Mouse (Mus musculus) layer of hippocampus, adult 9-11 months (tissue): ENCODE results near the gene S100a16.

ENCODE experiments used
- DNase-seq: peaks from one replicate; pipeline ENCODE4 v3.0.0; 2022

Gene S100a16

DNA sequence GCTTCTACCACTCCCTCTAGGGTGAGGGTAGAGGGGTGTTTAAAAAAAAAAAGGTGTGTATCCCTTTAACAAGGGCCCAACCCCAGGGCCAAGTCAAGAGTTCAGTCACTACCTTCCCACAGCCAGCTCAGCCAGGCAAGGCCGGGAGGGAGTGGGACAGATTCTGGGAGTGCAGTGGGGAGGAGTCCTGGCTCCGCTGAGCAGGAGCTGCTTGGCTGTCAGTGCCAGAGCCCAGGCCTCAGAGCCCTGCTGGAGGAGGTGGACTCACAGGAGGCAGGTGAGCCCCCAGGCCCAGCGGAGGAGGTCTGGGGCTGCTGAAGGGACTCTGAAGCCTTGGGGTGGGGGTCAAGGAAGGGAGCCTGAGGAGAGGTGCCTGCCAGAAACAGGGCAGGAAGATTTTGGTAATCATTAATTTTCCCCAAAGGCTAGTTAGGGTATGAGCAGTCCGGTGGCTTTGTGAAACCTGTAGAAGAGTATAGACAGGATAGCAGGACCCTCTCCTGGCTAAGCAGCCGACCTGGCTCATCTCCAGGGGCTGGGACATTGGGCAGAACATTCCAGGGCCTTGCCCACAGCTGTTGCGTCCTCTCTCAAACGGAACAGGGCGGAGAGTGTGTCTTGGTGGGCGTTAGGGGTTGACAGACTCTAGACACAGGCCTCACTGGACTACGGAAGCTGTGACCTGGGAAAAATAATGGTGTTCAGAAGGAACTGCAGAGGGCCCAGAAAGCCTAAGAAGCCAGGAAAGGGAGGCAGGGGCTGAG, at the start of gene S100a16:
Gene S100a16, plus strand, starts transcription at position 114 of the 764 bp plus-strand sequence.
- peak; percentile 56 for DNase-seq

DNA sequence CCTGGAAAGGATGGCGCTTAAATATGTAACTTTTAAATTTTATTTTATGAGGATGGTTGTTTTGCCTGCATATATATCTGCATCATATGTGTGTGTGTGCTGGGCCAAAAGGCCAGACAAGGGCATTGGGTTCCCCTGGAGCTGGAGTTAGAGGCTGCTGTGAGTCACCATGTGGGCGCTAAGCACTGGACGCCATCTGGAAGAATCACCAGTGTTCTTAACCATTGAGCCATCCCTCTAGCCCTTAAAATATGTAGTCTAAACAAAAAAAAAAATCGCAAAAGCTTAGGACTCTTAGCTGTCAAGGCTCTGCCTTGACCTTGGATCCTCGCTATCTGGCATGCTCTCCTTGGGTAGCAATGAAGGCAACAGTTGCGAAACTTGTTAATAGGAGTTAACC, 48.5 kb upstream of the S100a16 start:
- no peak for DNase-seq

DNA sequence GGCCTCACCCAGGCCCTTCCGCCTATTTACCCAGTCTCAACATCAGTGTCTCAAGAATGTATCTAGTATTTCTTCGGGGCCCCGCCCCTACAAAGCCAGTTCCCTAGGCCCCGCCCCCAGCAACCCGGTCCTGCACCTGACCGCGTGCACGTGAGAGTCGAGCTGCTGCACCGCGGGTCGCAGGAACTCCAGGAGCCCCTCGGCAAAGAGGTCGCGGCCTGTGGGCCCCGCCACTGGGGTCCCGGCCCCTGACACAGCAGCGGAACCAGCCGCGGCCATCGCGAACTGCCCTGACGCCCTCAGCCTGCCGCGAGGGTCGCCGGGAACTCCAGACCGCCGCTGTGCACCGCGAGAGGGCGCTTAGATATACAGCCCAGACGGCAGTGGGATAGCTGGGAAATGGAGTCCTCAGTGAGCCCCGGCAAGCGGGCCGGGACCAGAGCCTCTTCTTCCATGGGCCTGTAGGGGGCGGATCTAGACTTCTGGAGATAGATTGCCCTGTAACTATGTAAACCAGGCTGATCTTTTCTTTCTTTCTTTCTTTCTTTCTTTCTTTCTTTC, 46.3 kb upstream of the S100a16 start, which contains the start of gene Snapin:
Gene Snapin, minus strand, starts transcription at position 338 of the 561 bp plus-strand sequence.
- DNase-seq: peak; percentile 96

DNA sequence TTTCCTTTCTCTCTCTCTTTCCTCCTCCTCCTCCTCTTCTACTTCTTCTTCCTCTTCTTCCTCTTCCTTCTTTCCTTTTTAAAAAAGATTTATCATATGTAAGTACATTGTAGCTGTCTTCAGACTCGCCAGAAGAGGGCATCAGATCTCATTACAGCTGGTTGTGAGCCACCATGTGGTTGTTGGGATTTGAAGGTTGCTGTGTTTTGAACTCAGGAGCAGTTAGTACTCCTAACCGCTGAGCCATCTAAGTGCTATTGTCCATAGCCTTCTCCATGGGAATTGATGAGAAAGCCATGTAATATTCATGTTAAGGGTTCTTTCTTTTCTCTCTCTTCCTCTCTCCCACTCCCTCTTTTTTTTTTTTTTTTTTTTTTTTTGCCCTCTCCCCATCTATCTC, 45.7 kb upstream of the S100a16 start:
- DNase-seq: peak; percentile 48

DNA sequence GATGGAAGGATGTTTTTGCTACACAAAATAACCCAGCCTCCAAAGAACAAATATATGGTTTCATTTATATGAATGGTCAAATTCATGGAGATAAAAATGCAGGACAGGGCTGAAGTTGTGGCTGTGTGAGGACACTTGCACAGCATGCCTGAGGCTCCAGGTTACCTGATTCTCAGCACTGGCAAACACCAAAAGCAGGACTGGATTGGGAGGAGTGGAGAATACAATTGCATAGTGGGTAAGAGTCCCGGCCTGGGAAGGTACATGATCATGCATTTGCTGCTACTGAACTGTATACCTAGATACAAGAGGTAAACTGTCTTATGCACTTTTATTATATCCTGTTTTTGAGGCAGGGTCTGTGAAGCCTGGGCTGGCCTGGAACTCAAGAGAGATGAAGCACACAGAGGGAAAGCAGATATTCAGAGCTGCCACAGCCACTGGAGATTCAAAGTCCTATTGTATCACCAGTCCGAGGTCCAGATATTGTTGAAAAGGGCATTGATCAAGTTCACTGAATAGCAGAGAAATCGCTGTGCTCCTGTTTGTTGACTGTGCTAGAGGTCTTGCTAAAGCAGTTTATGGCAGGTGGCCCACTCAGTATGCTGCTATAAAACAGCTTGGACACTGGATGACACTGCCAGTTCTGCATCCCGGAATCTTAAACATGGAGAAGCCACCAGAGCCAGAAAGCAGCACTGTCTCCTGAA, 43.1 kb upstream of the S100a16 start:
- no peak for DNase-seq

DNA sequence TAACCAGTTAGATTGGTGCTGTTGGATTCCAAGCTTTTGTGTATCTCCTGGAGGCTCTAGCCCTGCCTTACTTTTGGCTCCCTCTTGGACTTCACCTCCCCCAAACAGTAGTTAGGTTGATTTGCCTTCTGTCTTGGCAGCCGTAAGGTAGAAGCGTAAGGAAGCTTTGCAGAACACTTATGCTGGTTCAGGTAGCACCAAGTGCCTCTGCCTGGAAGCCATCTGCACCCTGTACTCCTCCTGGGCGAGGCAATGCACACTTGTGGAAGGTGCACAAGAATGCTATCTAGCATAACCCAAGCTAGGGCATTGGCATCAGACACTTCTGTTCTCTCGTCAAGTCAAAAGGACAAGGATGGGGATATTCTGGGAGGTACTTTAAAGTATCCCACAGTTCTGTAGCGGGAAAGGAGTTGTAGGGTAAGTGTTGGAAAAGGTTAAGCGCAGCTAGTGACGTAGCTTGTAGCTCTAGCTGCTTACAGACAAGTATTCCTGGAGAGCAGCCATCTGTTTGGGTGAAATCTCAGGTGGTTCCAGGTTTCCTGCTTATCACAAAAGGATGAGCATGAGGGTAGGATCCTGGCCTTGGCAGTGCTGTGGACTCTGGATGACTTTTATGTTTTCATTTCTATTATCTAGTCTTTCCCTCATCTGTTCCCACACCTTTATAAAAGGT, 41.1 kb upstream of the S100a16 start:
- no peak for DNase-seq

DNA sequence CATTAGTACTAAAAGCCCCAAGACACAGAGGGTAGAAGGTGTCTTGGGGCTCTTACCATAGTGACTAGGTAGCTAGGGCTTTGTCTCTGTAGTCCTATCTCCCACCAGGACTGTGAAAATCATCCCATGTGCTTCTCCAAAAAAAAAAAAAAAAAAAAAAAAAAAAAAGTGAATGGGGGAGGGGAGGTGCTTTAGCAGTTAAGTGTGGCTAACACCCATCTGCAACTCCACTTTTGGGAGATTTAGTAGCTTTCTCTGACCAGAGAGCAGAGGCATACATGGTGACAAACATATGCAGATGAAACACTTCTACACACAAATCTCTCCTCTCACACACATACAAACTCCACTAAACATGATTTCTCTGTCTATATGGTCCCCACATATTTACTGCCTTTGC, 39.5 kb upstream of the S100a16 start:
- no peak for DNase-seq

DNA sequence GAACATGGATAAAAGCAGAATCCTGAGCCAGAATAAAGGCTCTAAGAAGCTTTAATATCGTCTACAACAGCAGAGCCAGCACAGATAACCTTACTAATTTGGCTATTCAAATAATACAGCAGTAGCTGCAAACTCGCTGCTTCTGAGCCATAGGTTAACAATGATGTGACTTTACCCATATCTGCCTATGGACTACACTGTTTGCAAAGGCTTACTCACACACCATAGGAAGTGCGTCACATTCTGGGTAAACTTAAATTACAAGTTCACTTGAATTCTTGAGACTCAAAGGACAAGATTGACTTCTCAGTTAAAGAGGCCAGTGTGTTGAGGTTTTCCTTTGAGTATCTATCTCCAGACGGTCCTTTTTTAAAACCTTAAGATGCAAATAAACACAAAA, 33.6 kb upstream of the S100a16 start:
- no peak for DNase-seq

DNA sequence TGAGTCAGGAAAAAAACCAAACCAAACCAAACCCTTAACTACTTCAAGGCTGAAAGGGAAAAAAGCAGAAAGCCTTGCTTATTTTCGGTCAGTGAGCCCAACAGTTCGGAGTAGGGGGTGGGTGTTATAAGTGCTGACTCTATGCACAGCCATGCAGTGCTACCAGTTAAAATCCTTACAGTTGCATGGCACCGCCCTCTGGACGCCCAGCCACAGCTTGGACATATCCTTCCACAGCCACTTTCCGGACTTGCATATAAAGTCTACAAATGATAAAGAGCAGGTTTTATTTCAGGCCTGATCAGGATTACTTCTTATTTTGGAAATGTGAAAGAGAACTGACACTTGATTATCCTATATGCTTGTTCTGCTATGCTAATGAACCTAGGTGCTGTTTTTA, 31.8 kb upstream of the S100a16 start:
- no peak for DNase-seq

DNA sequence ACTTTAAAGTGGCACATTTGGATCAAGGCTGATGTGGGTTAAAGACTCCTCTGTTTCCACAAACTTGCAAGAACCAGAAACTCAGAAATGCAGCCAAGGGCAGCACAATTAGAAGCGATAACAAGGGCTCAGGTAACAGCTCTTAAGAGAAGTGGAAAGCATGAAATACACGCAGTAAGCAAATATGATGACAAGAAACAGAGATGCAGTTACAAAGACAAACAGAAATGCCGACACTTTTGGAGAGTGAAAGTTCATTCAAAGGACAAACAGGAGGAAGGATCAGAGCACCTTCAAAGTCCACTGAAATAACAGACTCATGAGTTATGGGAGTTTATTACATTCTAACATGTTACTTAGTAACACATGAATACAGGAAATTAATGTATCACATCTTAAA, 30.7 kb upstream of the S100a16 start:
- no peak for DNase-seq

DNA sequence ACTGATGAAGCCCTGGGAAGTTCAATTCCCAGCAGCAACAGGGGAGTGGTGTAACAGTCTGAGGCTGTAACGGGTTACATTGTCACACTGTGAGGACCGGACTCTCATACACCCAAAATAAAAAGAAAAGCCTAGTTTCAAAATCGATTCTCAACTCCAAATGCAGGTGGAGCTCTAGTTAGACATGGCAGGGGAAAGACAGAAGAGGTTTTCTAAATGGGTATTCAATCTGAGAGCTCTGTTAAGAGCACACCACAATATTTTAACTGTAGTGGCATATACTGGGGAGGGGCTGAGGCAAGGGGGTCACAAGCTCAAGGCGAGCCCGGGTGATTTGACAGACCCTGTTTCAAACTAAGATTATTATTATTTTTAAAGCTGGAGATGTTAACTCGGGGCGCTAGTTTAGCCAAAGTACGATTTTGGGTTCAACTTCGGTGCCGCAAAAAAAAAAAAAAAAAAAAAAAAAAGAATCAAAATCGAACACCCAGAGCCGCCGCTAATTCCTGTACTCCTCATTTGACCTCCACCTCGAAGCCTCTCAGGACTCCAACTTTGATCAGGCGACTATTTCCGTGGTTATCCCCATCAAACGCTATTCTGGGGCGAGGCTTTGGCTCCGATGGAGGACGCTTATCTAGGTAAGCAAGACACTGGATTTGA, 28.6 kb upstream of the S100a16 start:
- DNase-seq: no peak

DNA sequence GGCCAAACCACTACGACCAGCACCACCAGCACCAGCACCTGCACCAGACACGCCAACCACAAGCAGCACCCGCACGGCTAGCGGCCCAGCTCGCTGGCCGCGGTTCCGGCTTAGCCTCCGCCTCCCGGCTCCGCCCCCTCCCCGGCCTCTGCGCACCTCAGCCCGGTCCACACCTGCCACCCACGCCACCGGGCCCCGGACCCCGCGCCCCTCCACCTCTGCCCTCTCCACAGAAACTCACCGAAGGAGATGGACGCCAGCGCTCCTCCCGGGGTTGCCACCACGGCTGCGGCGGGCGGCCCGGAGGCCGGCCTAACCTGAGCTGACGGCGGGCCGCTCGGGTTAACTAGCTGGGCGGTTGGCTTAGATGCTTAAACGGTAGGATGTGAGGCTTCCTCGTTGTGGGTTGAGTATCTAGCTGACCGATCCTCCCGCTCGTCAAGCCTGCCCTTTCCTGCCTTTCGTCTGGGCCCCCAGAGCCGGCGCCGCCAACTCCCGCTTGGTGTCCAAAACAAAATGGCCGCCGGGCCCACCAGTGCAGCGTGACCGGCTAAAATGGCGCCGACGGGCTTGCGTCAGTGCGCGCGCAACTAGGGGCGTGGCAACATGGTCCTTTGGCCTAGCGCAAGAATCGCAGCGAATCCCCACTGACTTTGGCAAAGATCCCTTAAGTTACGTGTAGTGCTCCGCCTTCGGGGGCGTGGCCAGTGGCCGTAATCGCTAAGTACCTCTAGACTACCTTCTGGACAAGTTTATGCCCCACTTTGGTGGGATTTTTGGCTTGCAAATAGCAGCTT, 27.9 kb upstream of the S100a16 start, which contains the start of gene Chtop:
Gene Chtop, minus strand, starts transcription at position 549 of the 797 bp plus-strand sequence.
- DNase-seq: peak; percentile 98

DNA sequence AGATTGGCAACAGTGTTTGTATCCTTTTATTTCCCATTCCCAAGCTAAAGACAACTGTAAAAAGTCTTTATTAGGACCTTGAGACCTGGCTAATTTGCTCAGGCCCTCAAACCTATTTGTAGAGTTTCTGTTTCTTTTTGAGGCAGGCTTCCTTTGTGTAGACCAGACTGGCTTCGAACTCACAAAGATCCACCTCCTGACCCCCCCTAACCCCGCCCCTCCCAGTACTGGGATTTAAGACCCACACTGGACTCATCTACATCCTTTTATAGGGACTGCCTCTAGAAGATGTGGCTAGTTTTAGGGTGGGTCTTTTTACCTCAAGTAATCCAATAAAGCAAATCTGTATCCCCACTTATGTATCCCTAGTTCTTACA, 27.3 kb upstream of the S100a16 start:
- no peak for DNase-seq

DNA sequence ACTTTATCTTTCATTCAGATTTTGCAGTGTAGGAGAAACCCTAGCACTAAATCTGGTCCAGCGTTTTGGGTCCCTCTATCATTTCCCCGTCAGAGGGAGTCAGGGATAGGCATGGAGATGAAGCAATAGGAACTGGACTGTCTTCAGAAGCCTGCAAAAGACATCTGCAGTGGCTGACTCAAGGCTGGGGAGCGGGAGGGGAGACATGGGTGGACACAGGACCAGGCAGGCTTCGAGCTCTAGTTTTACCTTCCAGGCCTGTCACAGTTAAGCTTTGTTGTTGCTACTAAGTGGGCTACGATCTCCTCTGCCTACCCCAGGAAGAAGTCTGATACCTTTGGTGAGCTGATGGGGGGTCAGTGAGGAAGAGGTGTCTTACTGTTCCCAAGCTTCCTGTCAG, 24.8 kb upstream of the S100a16 start:
- no peak for DNase-seq

DNA sequence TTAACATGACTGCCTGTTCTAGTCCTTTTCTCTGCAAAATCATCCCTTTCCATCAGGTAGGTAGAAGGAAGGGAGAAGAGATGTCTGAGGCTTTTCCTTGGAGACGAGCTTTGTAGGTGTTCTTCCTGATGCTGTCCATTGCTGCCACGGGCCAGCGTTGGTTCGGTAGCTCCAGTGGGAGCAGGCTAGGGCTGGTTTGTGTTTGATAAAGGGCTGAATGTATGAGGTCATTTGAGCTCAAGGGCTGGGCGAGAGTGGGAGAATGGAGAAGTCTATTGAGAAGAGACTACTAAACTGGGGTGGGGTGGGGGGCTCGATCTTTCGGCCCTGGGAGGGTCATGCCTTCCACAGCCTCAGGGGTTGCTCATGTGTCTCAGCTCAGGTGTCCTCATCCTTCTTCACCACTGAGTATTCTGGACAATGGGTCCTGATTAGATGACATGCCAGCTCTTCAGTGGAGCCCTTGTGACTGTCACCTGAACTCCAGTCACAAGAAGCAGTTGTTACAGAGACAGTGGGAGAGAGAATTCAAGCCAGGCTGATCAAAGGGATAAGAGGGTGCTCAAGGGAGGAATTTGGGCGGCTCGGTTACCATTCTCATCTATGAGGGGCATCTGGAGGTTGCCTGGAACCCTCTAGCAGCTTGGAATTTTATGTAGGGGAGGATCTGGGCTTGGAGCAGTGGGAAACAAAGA, 24.0 kb upstream of the S100a16 start:
- DNase-seq: no peak

DNA sequence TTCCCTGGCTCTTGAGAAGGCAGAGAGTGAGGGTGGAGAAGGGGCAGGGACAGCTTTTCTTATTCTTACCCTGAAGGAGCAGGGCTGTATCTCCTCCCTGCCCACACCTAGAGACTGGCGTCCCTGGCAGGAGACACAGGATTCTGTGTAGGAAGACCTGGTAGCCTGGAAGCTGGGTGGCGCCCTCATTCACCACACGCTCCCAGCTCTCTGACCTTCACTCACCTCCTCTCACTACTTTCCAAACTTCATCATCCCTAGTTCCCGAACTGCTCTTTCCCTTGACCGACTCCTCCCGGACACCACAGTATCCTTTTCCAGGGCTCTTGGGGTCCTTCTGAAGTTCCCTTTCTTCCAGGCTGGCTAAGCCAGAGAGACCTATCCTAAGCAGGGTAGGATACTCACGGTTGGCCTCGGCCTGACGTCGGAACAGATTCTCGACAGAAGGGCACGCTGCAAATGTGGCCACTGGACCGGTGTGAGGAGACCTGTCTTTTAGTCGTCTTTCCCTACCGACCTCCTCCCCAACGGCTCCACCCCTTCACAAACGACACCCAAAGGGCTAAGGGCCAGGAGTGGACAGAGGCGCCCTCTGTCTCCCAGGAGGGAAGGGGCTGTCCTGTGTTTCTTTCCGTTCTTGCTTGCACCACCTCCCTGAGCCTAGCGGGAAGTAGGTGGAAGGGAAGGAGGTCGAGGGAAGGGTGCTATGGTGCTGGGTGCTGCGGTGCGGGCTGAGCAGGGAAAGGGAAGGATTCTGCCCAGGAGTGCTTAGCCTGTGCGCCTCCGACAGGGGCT, 23.1 kb upstream of the S100a16 start, which contains the start of the genes S100a1 and S100a13:
Gene S100a1, minus strand, starts transcription at position 597 of the 795 bp plus-strand sequence.
Gene S100a13, plus strand, starts transcription at position 640 of the 795 bp plus-strand sequence.
- peak; percentile 58 for DNase-seq

DNA sequence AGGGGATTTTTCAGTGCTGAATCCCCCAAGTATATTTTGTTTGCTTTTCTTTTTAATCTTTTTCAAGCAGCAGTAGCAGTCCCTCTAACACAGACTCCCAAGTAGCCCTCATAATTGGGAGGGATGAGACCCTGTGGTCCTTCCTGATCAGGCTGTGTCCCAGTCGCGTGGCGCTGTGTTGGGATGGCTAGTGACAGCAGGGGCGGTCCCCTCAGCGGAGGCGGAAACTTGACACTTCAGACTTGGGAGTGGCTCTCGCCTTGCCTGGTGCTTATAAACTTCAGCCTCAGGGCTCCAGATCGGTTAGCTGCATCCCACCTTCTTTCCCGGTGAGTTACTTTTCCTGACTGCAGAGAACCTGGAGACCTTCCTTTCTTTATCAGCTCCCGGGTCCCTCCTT, 22.4 kb upstream of the S100a16 start:
- DNase-seq: peak; percentile 52

DNA sequence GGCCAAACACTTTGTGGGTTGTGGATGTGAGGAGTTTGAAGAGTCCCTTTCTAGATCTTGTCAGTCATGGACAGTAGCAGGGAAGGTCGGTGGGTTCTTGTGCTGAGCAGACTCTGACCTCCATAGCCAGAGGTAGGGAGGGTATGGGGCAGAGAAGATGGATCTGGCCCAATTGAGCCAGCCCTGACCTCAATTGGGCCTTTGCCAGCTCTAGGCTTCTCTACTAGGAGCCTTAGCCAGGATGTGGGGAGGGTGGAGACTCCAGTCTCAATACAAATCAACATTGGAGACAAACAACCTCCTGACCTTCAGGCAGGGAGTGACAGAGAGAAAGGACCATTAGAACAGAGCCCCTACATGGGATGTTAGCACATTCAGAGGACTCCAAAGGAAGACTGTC, 21.8 kb upstream of the S100a16 start:
- DNase-seq: no peak

DNA sequence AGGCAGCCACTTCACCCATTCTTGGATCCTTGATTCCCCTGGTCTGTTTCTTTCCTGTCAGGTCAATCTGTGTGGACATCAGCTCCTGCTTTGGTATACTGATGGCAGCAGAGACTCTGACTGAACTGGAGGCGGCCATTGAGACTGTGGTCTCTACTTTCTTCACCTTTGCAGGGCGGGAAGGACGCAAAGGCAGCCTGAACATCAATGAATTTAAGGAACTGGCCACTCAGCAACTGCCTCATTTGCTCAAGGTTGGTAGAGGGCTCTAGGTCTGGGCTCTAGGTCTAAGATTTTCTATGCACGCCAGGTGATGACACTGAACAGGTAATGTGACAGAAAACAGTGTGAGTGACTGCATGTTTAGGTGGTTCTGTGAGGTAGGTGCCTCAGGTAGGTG, 21.3 kb upstream of the S100a16 start:
- no peak for DNase-seq

DNA sequence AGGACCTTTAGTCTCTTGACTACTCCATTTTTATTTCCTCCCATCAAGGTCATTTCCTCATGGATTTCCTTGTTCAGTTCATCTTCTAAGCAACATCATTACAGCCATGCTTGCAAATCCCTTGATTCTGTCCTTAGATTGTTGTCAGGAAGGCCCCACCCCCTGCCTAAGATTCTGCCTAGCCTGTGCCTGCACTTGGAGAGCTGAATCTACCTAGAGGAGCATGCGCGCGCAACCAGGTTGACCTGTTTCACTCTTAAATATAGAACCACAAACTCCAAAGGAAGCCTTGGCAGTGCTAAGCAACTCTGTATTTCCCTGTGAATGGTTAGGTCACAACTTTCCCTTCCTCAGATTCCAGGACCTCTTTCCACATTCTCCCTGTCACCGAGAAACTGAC, 19.3 kb upstream of the S100a16 start:
- no peak for DNase-seq
